Mouse (Mus musculus): Measurements from ENCODE around the gene Dock11. TPM values are rescaled to one million over a fixed set of nuclear protein-coding genes. Genes with fewer than 3 reads are reported as not detected.

The Dock11 gene
- total RNA-seq, 4 experiments from 2014 or later, result 3.0 to 3.6 (median 3.2) TPM

DNA sequence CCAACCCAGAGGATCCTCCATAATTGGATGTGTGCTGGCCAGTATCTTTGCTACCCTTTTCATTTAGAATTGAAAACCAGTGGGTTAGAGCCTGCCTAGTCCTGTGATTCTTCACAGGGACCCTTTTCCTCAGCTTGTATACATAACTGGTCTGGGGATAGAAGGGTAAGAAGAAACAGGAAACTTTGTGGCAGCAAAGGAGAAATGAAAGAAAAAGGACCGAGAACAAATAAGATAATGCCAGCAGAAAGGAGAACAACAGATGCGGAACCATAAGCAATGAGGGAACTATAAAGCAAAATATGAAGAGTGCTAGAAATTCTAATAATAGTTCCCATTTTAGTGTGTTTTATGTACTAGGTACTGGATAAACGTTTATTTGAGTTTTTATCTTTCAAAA, 212.7 kb downstream of the Dock11 start:
- DNase-seq (ENCODE audit: low spot score), result no peak

DNA sequence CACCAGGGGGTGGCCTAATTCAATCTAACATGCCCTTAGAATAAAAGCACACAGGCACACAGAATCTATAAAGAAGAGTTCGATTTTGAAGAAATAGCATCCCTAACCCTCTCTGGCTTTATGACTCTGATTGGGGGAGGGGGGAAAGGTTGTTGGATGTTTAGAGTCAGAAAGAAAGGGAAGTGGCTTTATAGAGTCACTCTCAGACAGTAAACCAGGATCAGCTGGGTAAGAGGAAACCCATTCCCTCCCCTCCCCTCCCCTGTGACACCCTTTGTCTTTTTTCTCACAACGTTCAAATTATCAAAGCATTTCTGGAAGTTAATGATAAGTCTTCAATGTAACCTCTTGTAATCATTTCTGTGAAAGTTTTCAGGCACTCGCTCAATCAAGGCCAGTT, 220.0 kb downstream of the Dock11 start:
- DNase-seq (ENCODE audit: low spot score), result no peak

GRCm38 (mm10) chrX:36111622-36112421, 223.2 kb downstream of the Dock11 start, which contains the start of gene Il13ra1:
Gene Il13ra1 (plus strand): TSS chrX:36112110.
- DNase-seq (ENCODE audit: low spot score), result peak; percentile 20

- DNase-seq (ENCODE audit: low spot score), result peak; percentile 26
Observed at GRCm38 (mm10) chrX:36112422-36112750, 223.8 kb downstream of the Dock11 start.

DNA sequence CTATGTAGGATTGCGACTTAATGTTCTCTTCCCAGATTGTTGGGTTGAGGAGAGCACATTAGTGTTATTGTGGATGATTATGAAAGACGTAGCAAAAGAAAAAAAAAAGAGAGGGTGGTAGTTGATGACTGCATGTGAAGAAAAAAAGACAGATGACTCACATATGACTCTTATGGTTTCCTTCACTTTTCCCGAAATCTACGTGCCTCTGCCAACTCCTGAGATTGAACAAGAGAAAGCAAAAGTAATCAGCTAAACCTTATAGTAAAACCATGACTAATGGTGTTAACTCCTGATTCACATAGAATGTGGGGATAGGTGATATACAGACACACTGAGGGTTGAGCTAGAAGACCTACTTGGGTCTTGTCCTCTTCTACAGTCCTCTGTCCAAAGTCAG, 226.5 kb downstream of the Dock11 start:
- DNase-seq (ENCODE audit: low spot score), result no peak

Other genes with a start within 250 kb of the Dock11 start
- 10 to 100 TPM; 23.2 to 32.6 (median 30.3) TPM for gene Il13ra1, start 223.3 kb downstream of the Dock11 start, total RNA-seq (2022)